Mouse (Mus musculus) ES-E14 (cell line): ENCODE measurements around the gene Nrl. TPM values are rescaled to one million over a fixed set of nuclear protein-coding genes. Genes with fewer than 3 reads are reported as not detected.

Experiments used
- DNase-seq: peaks from one replicate; pipeline ENCODE4 v3.0.0-alpha.2; 2013; ENCODE audit warnings: low read depth, low spot score
- H3K27ac ChIP-seq: 2 replicates; pipeline ENCODE4 v1.5.1; 2012; ENCODE audit warnings: low read depth, mild to moderate bottlenecking, low read length, moderate library complexity, mixed read lengths; ENCODE audit not compliant: poor library complexity, insufficient read depth, severe bottlenecking
- H3K36me3 ChIP-seq: 2 replicates; pipeline ENCODE4 v1.6.1; 2012; ENCODE audit warnings: mild to moderate bottlenecking, low read length, moderate library complexity, mixed read lengths; ENCODE audit not compliant: control insufficient read depth, poor library complexity, insufficient read depth, severe bottlenecking
- H3K4me1 ChIP-seq, 2 experiments: fragments of 150-350 bp in 1 of 2; sonication (generic) in 1 of 2; 2 replicates each; pipeline ENCODE4 v1.6.1; 2012; ENCODE audit warnings: low read length in 2 of 2, mild to moderate bottlenecking in 1 of 2, mixed read lengths in 1 of 2; ENCODE audit not compliant: control insufficient read depth in 2 of 2, insufficient read depth in 2 of 2, poor library complexity in 1 of 2
- H3K4me3 ChIP-seq, 2 experiments: fragments of 150-350 bp in 1 of 2; sonication (generic) in 1 of 2; 2 replicates each; pipeline ENCODE4 v1.5.1; 2012; ENCODE audit warnings: low read length in 2 of 2, low read depth in 1 of 2, mild to moderate bottlenecking in 1 of 2, mixed read lengths in 1 of 2; ENCODE audit not compliant: insufficient read depth in 1 of 2, poor library complexity in 1 of 2, severe bottlenecking in 1 of 2
- H3K9ac ChIP-seq: 2 replicates; pipeline ENCODE4 v1.6.1; 2012; ENCODE audit warnings: low read depth, mild to moderate bottlenecking, low read length, mixed read lengths; ENCODE audit not compliant: poor library complexity, insufficient read depth, severe bottlenecking
- H3K9me3 ChIP-seq: fragments of 150-350 bp; sonication (generic); 2 replicates; pipeline ENCODE4 v1.6.1; 2012; ENCODE audit warnings: low read depth, mild to moderate bottlenecking, low read length; ENCODE audit not compliant: control insufficient read depth, insufficient read depth
- CHD2 ChIP-seq: IDR thresholded peaks from 2 replicates; pipeline ENCODE4 v1.6.1; 2014; ENCODE audit warnings: mild to moderate bottlenecking, low read depth, low read length, inconsistent platforms
- HCFC1 ChIP-seq: IDR thresholded peaks from 2 replicates; pipeline ENCODE4 v1.6.1; 2012; ENCODE audit warnings: low read length, inconsistent platforms, borderline replicate concordance; ENCODE audit not compliant: insufficient read depth
- MAFK ChIP-seq: IDR thresholded peaks from 2 replicates; pipeline ENCODE4 v1.6.1; 2014; ENCODE audit warnings: mild to moderate bottlenecking, low read depth, low read length, inconsistent platforms; ENCODE audit not compliant: insufficient read depth
- ZC3H11A ChIP-seq: IDR thresholded peaks from 2 replicates; pipeline ENCODE4 v1.6.1; 2012; ENCODE audit warnings: low read depth, mild to moderate bottlenecking, inconsistent platforms, low read length, borderline replicate concordance
- ZNF384 ChIP-seq: IDR thresholded peaks from 2 replicates; pipeline ENCODE4 v1.6.1; 2012; ENCODE audit warnings: low read depth, low read length, inconsistent platforms
- in situ Hi-C, 2 experiments: fragments of 600-800 bp; cut with MboI; formaldehyde crosslinking; loops; one replicate each; pipeline ENCODE4 v1.15.1; 2025; ENCODE audit warnings: low sequenced_read_pairs in 2 of 2, inconsistent platforms in 1 of 2; ENCODE audit not compliant: unreplicated experiment in 2 of 2
- total RNA-seq: library from RNA; depleted of rRNA; stranded (reverse); fragments of 300-350 nt; gene quantifications from 2 replicates; pipeline ENCODE4 v1.2.3, GENCODE M21; 2012

Gene Nrl
- total RNA-seq, 1 experiment, result not detected

DNA sequence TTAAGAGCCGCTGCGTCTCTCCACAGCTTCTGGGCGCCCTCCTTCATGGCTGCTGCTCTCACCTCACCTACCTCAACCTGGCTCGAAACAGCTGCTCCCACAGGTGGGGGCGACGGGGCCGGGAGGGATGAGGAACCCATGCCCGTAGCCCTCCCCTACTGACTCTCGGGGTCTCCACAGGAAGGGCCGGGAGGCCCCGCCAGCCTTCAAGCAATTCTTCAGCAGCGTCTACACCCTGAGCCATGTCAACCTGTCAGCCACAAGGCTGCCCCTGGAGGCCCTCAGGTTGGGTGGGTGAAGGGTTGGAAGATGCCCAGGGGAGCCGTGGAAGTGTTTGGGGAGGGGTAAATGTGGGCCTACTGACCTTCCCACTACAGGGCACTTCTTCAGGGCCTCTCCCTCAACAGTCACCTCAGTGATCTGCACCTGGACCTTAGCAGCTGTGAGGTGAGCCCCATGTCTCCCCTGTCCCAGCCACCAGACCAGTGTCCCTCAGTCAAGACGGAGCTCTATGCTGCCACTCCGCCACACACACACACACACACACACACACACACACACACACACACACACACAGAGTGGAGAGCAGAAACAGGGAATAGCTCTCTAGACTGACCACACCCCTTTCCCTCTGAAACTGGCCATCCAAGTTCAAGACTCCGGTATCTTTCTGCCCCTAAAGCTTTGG is 27.9 kb downstream of the Nrl start:
- in situ Hi-C loops, result no loop called here
- H3K9ac ChIP-seq, result no peak overlapping the region
- no peaks in the 10 kb centered on the region for H3K9me3 ChIP-seq
- TF ChIP-seq HCFC1 (no peak), ZNF384 (no peak), CHD2 (no peak), ZC3H11A (no peak), MAFK (no peak)
- DNase-seq, result no peak
- H3K27ac ChIP-seq, result no peak overlapping the region
- no peaks in the 10 kb centered on the region for H3K36me3 ChIP-seq
- H3K4me3 ChIP-seq, result no peak overlapping the region
- peaks cover 0 to 15% of the 10 kb centered on the region in 2 experiments; a peak in 1 of 4 replicates for H3K4me1 ChIP-seq

GRCm38 (mm10) chr14:55495509-55496240 is 29.1 kb downstream of the Nrl start:
- H3K4me1 ChIP-seq, result peaks cover 0 to 18% of the 10 kb centered on the region in 2 experiments; a peak in 1 of 4 replicates
- no peaks in the 10 kb centered on the region for H3K36me3 ChIP-seq
- H3K4me3 ChIP-seq, result no peak overlapping the region
- no peak for DNase-seq
- H3K9ac ChIP-seq, result no peak overlapping the region
- H3K9me3 ChIP-seq, result no peaks in the 10 kb centered on the region
- no peak overlapping the region for H3K27ac ChIP-seq
- TF ChIP-seq CHD2 (no peak), HCFC1 (no peak), ZNF384 (no peak), ZC3H11A (no peak), MAFK (no peak)
- in situ Hi-C loops, result no loop called here

DNA sequence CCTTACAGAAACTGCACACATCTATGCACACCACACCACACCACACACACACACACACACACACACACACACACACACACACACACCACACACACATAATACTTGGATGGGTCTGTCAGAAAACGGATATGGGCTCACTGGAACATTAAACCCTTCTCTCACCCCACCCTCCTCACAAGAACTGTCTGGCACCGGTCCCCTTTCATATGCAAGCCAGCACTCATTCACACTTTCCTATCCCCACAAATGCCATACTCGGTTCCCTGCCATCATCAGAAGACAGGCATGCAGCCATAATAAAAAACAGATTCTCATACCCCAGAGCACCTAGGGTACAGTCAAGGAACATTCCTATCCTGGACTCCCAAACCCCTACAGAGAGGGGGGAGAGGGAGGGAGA is 32.7 kb downstream of the Nrl start:
- DNase-seq, result no peak
- Histone ChIP-seq H3K4me1 (peaks cover 0 to 13% of the 10 kb centered on the region in 2 experiments; a peak in 1 of 4 replicates), H3K27ac (no peak overlapping the region), H3K36me3 (no peaks in the 10 kb centered on the region), H3K9me3 (no peaks in the 10 kb centered on the region), H3K4me3 (no peak overlapping the region), H3K9ac (no peak overlapping the region)
- in situ Hi-C loops, result no loop called here
- no peak for TF ChIP-seq ZC3H11A
- no peak for TF ChIP-seq ZNF384
- no peak for TF ChIP-seq CHD2
- no peak for TF ChIP-seq MAFK
- TF ChIP-seq HCFC1, result no peak

DNA sequence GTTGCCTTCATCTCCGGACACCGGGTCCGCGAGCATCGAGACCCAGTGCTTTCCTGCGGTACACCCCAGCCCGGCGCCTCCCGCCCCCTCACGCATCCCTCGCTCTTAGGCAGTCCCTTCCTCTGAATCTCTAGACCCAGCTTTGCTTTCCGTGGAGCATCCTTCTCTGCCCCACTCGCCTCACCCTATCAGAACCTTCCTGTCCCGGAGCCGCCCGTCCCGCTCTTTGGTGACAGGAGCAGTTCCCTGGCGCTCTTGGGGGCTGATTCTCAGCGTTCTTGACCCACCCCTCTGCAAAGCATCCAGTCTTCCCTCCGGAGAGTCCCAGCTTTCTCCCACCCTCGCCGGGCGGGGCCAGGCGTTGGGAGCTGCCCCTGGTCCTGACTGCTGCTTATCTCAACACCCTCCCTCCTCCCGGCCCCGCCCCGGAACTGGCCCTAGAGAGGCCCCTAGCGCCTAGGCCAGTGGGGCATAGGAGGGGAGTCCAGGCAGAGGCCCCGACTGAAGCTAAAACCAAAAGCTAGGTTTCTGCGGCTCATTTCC is 33.4 kb downstream of the Nrl start:
- no peak overlapping the region for H3K27ac ChIP-seq
- H3K9ac ChIP-seq, result peak overlapping the region; percentile 46
- no peaks in the 10 kb centered on the region for H3K36me3 ChIP-seq
- in situ Hi-C loops, result no loop called here
- peak; percentile 65 for DNase-seq
- peak overlapping the region; percentile 83 to 84 for H3K4me3 ChIP-seq
- no peaks in the 10 kb centered on the region for H3K9me3 ChIP-seq
- peaks cover 0 to 13% of the 10 kb centered on the region in 2 experiments; a peak in 1 of 4 replicates for H3K4me1 ChIP-seq
- TF ChIP-seq MAFK (no peak), ZC3H11A (no peak), CHD2 (no peak), HCFC1 (no peak), ZNF384 (no peak)
